Mouse (Mus musculus): ENCODE results near the gene Ppcdc. TPM values are rescaled to one million over a fixed set of nuclear protein-coding genes. Genes with fewer than 3 reads are reported as not detected.

Ppcdc gene
- 100 to 1,000 TPM; 114 to 157 TPM for polyA plus RNA-seq (2017; shearing (Covaris generic))

DNA sequence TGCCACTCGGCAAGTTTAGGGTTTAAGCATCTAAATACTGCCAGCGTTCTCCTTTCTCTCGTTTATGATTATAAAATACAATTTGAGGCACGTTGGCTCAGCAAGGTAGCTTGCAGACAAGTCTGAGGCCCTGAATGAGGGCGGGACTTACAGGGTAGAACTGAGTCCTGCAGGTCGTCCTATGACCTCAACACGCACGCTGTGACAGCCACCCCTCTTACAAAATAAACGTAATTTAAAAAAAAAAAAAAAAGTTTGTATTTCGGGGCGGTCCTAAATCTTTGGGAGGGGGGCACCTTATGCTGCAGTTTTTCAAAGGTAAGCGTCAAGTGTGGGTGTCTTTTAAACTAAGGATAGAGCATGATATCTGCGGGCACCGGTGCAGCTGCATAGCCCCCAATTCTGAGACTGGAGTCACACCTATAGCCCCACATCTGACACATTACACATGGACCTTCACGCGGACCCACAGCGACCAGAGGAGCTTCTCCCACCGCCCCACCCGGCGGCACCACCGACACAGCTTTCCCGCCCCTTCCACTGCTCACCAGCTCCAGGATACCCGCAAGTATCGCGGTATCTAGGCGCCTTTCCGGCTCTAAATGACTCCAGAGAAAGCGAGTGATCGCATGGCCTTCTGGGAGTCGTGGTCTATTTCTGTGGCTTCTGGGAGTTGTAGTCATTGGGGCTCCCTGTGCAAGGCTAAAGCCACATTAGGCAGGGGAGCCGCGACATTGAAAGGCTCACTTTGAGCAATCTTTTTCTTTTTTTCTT lies at the start of gene Ppcdc:
TSS of gene Ppcdc (minus strand) at position 603 of the 774 bp plus-strand sequence.

DNA sequence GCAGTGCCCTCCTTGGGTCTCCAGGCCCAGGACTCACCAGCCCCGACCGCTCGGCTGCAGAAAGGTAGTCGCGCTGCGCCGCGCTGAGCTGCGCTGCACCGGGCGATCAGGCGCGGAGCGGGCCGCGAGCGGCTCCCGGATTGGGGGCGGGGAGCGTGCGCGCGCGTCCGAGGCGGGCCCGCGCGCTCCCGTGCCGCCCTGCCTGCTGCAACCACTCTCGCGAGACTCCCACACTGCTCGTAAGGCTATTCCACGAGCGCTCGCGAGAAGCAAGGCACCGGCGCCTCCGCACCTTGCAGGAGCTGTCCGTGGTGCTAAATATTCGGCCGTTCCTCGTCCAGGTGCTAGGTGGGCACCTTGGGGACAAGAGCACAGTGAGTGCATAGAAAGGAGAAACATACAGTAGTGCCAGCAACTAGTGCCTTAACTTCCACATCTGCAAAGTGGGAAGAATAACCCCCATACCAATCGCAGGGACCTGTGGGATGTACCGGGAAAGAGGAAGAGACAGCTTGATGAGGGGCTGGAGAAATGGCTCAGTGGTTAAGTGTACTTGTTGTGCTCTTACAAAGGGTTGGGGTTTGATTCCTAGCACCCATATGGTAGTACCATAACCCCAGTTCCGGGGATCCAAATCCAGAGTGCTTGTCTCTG lies 28.1 kb upstream of the Ppcdc start, which contains the start of gene Scamp5:
TSS of gene Scamp5 (minus strand) at position 165 of the 654 bp plus-strand sequence.

Other genes starting within 250 kb of the Ppcdc start
- 1 to 10 TPM in 1 of 2 experiments, under 1 TPM in 1; 0.27 to 2.2 TPM for gene Trcg1, start 203.6 kb downstream of the Ppcdc start, polyA plus RNA-seq (2017; shearing (Covaris generic))
- gene 1700017B05Rik, start 177.5 kb downstream of the Ppcdc start, polyA plus RNA-seq (2017; shearing (Covaris generic)) = 10 to 100 TPM; 35.4 to 55.2 TPM
- gene Scamp5, start 27.9 kb upstream of the Ppcdc start, polyA plus RNA-seq (2017; shearing (Covaris generic)) = 1 to 10 TPM in 1 of 2 experiments, under 1 TPM in 1; 0.40 to 2.3 TPM
- 1 to 10 TPM in 1 of 2 experiments, under 1 TPM in 1; 0.51 to 3.2 TPM for gene Rpp25, start 63.9 kb upstream of the Ppcdc start, polyA plus RNA-seq (2017; shearing (Covaris generic))
- 100 to 1,000 TPM; 260 to 294 TPM for gene Cox5a, start 81.2 kb upstream of the Ppcdc start, polyA plus RNA-seq (2017; shearing (Covaris generic))
- 10 to 100 TPM; 22.1 to 26.9 TPM for gene Fam219b, start 97.4 kb upstream of the Ppcdc start, polyA plus RNA-seq (2017; shearing (Covaris generic))
- 10 to 100 TPM; 17.6 to 21.5 TPM for gene Mpi, start 112.6 kb upstream of the Ppcdc start, polyA plus RNA-seq (2017; shearing (Covaris generic))
- gene Scamp2, start 120.8 kb upstream of the Ppcdc start, polyA plus RNA-seq (2017; shearing (Covaris generic)) = 100 to 1,000 TPM in 1 of 2 experiments, 10 to 100 TPM in 1; 91.1 to 103 TPM
- 100 to 1,000 TPM in 1 of 2 experiments, 10 to 100 TPM in 1; 82.7 to 102 TPM for gene Ulk3, start 149.3 kb upstream of the Ppcdc start, polyA plus RNA-seq (2017; shearing (Covaris generic))
- not detected for gene Cplx3, start 166.2 kb upstream of the Ppcdc start, polyA plus RNA-seq (2017; shearing (Covaris generic))
- gene Lman1l, start 180.7 kb upstream of the Ppcdc start, polyA plus RNA-seq (2017; shearing (Covaris generic)) = not detected
- gene Csk, start 213.5 kb upstream of the Ppcdc start, polyA plus RNA-seq (2017; shearing (Covaris generic)) = 100 to 1,000 TPM; 182 to 188 TPM
- gene Cyp1a2, start 243.6 kb upstream of the Ppcdc start, polyA plus RNA-seq (2017; shearing (Covaris generic)) = not detected
- gene Cyp1a1, start 247.8 kb upstream of the Ppcdc start, polyA plus RNA-seq (2017; shearing (Covaris generic)) = not detected